8 mouse cellular contexts compared by ENCODE assay signal in the genomic region with DNA sequence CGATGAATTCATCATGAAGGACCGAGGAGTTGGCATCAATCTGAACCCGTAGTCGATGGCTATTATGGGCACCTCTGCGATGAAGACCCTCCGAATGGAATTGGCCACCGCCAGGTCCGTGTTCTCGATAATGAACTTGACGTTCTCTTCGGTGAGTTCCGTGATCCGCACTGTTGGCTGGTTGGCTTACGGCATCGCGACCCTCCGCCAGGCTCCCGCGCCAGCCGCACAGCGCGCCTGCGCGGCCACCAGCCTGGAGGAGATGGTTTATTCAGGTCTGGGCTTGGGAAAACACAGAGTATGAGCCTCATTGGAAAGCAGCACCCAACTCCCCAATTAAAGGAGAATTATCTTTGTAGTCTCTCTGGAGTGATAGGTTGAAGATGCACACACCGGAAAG. TPM values are rescaled to one million over a fixed set of nuclear protein-coding genes. Genes with fewer than 3 reads are reported as not detected.
DNase-seq lines count a peak whose midpoint lies in the region; TF ChIP-seq lines count a peak whose summit lies in the region.
"Not testable (repeated sequence)": the region's sequence is repeated elsewhere in the genome, so short reads cannot be mapped to it uniquely, and the experiment has no call there.
"Had no signal": no experiment of that assay in that cellular context is flagged by ENCODE, and none has a peak within 500 bp of the region (broad histone marks: within the 10 kb centered on the region; RNA-seq: fewer than 3 reads in every experiment).

No protein-coding gene starts in this region.

- not testable (repeated sequence) for H3K36me3 ChIP-seq in testis, adult 2 months (ENCODE audit: control insufficient read depth, insufficient read depth, low read length)

- not testable (repeated sequence) for TF ChIP-seq POLR2A in testis, adult 2 months (IDR thresholded peaks at IDR 0.05; ENCODE audit: control insufficient read depth, low read depth, low read length)

- not testable (repeated sequence) for H3K27me3 ChIP-seq in testis, adult 2 months (ENCODE audit: control insufficient read depth, insufficient read depth, low read length)

- not testable (repeated sequence) for H3K27ac ChIP-seq in testis, adult 2 months (ENCODE audit: control insufficient read depth, insufficient read depth, low read depth, low read length)

- TF ChIP-seq CTCF in testis, adult 2 months (IDR thresholded peaks at IDR 0.05; ENCODE audit: control insufficient read depth, insufficient read depth, insufficient replicate concordance, low read depth, low read length), result not testable (repeated sequence)

- H3K4me1 ChIP-seq in testis, adult 2 months (ENCODE audit: control insufficient read depth, insufficient read depth, low read length), result not testable (repeated sequence)

- peak overlapping the region; percentile 7 for H3K4me3 ChIP-seq in testis, adult 2 months (ENCODE audit: control insufficient read depth, low read depth, low read length)

- DNase-seq in ES-CJ7 (ENCODE audit: low read depth, low spot score) (peak; percentile 28), ZHBTc4 (ENCODE audit: low read depth, low spot score) (peak; percentile 57)
- peak; percentile 22 for DNase-seq in heart, adult 11 months

RNA-seq across cellular contexts. Expression of a gene that starts 32.5 kb away (rescaled TPM):
- polyA plus RNA-seq in testis, adult 2 months (2012; rRNA removed), result 0.88 and 1.5 TPM in 2 replicates
- polyA plus RNA-seq: erythroblast, embryonic 14.5 days had no signal

RNA-seq across cellular contexts. Expression of a gene that starts 41.3 kb away (rescaled TPM):
- polyA plus RNA-seq in testis, adult 2 months (2012; rRNA removed), result 0.04 and 0.05 TPM in 2 replicates
- polyA plus RNA-seq: adrenal gland, adult 2 months; erythroblast, embryonic 14.5 days; forebrain, embryonic 16.5 days; G1E had no signal
